9 mouse cellular contexts compared by ENCODE assay signal in genomic region chr9:40834569-40834968, GRCm38 (mm10). TPM values are rescaled to one million over a fixed set of nuclear protein-coding genes. Genes with fewer than 3 reads are reported as not detected.
DNase-seq lines count a peak whose midpoint lies in the region; ATAC-seq and TF ChIP-seq lines count a peak whose summit lies in the region.
"Had no signal": no experiment of that assay in that cellular context is flagged by ENCODE, and none has a peak within 500 bp of the region (broad histone marks: within the 10 kb centered on the region; RNA-seq: fewer than 3 reads in every experiment).

No protein-coding gene starts in this region.

- peak; percentile 13 for DNase-seq in G1E (ENCODE audit: low spot score)
- peak; percentile 85 for DNase-seq in adrenal gland, postnatal 14 days
- peak; percentile 92 for DNase-seq in embryonic facial prominence, embryonic 11.5 days (ENCODE audit: low spot score)
- DNase-seq in heart, postnatal 0 days (ENCODE audit: low spot score), result peak; percentile 63
- peak; percentile 64 for DNase-seq in left cerebral cortex, adult 11 months (ENCODE audit: low spot score)
- DNase-seq in midbrain, embryonic 11.5 days (ENCODE audit: low spot score, missing footprints), result peak; percentile 99
- peak; percentile 45 for DNase-seq in skeletal muscle tissue, adult 2 months (ENCODE audit: low read depth, low spot score)

- WGBS in embryonic facial prominence, embryonic 11.5 days, result 9% methylated on average over 12 of the region's 12 CpGs
- 4% methylated on average over 12 of the region's 12 CpGs for WGBS in heart, postnatal 0 days
- 7% methylated on average over 12 of the region's 12 CpGs for WGBS in midbrain, embryonic 11.5 days

- no peaks in the 10 kb centered on the region for H3K4me1 ChIP-seq in G1E (ENCODE audit: insufficient read depth, low read depth, low read length)
- no peaks in the 10 kb centered on the region for H3K4me1 ChIP-seq in embryonic facial prominence, embryonic 11.5 days (ENCODE audit: control insufficient read depth, insufficient read depth, low read length)
- no peaks in the 10 kb centered on the region for H3K4me1 ChIP-seq in heart, postnatal 0 days (ENCODE audit: control insufficient read depth, insufficient read depth)
- no peaks in the 10 kb centered on the region for H3K4me1 ChIP-seq in midbrain, embryonic 11.5 days (ENCODE audit: control insufficient read depth, insufficient read depth, low read length)
- H3K4me1 ChIP-seq: midbrain, embryonic 12.5 days had no signal

- H3K27me3 ChIP-seq in G1E (ENCODE audit: insufficient read depth, low read length), result no peaks in the 10 kb centered on the region; the same call in 1 of the 2 replicates
- no peaks in the 10 kb centered on the region for H3K27me3 ChIP-seq in embryonic facial prominence, embryonic 11.5 days (ENCODE audit: control insufficient read depth, insufficient read depth, low read length)
- H3K27me3 ChIP-seq in heart, postnatal 0 days (ENCODE audit: control insufficient read depth, insufficient read depth, low read length), result no peaks in the 10 kb centered on the region
- H3K27me3 ChIP-seq in midbrain, embryonic 11.5 days (ENCODE audit: control insufficient read depth, insufficient read depth, low read length), result no peaks in the 10 kb centered on the region

- no peaks in the 10 kb centered on the region for H3K9me3 ChIP-seq in G1E (replicated peaks)
- H3K9me3 ChIP-seq in embryonic facial prominence, embryonic 11.5 days (replicated peaks; ENCODE audit: control insufficient read depth, low read length), result no peaks in the 10 kb centered on the region
- H3K9me3 ChIP-seq in heart, postnatal 0 days (replicated peaks; ENCODE audit: control insufficient read depth, low read length), result no peaks in the 10 kb centered on the region
- H3K9me3 ChIP-seq in midbrain, embryonic 11.5 days (ENCODE audit: control insufficient read depth, low read length), result no peaks in the 10 kb centered on the region
- H3K9me3 ChIP-seq: midbrain, embryonic 12.5 days had no signal

- H3K9ac ChIP-seq in embryonic facial prominence, embryonic 11.5 days (replicated peaks; ENCODE audit: low read length), result no peak overlapping the region
- no peak overlapping the region for H3K9ac ChIP-seq in heart, postnatal 0 days (replicated peaks; ENCODE audit: low read depth, low read length)
- no peak overlapping the region for H3K9ac ChIP-seq in midbrain, embryonic 11.5 days (ENCODE audit: low read length)
- H3K9ac ChIP-seq: midbrain, embryonic 12.5 days had no signal

- no peaks in the 10 kb centered on the region for H3K36me3 ChIP-seq in G1E (replicated peaks)
- no peaks in the 10 kb centered on the region for H3K36me3 ChIP-seq in embryonic facial prominence, embryonic 11.5 days (replicated peaks; ENCODE audit: control insufficient read depth, insufficient read depth, low read depth, low read length)
- H3K36me3 ChIP-seq in heart, postnatal 0 days (replicated peaks; ENCODE audit: control insufficient read depth, insufficient read depth, low read length), result no peaks in the 10 kb centered on the region
- H3K36me3 ChIP-seq in midbrain, embryonic 11.5 days (ENCODE audit: control insufficient read depth, insufficient read depth, low read length), result no peaks in the 10 kb centered on the region
- H3K36me3 ChIP-seq: midbrain, embryonic 12.5 days had no signal

- H3K4me2 ChIP-seq in embryonic facial prominence, embryonic 11.5 days (ENCODE audit: low read depth, low read length), result no peak overlapping the region
- H3K4me2 ChIP-seq in heart, postnatal 0 days (ENCODE audit: low read depth, low read length), result no peak overlapping the region
- no peak overlapping the region for H3K4me2 ChIP-seq in midbrain, embryonic 11.5 days
- H3K4me2 ChIP-seq: midbrain, embryonic 12.5 days had no signal

- H3K4me3 ChIP-seq in G1E (ENCODE audit: low read depth, low read length), result no peak overlapping the region
- no peak overlapping the region for H3K4me3 ChIP-seq in embryonic facial prominence, embryonic 11.5 days (ENCODE audit: low read depth, low read length)
- H3K4me3 ChIP-seq in heart, postnatal 0 days (ENCODE audit: low read depth, low read length), result no peak overlapping the region
- H3K4me3 ChIP-seq in midbrain, embryonic 11.5 days (ENCODE audit: low read depth, low read length), result no peak overlapping the region
- H3K4me3 ChIP-seq: midbrain, embryonic 12.5 days had no signal

- no peak overlapping the region for H3K27ac ChIP-seq in embryonic facial prominence, embryonic 11.5 days (replicated peaks; ENCODE audit: low read depth, low read length)
- H3K27ac ChIP-seq in heart, postnatal 0 days (ENCODE audit: low read depth), result no peak overlapping the region
- H3K27ac ChIP-seq in midbrain, embryonic 11.5 days (ENCODE audit: low read depth, low read length), result no peak overlapping the region
- H3K27ac ChIP-seq: midbrain, embryonic 12.5 days had no signal

- no peak for ATAC-seq in G1E (ENCODE audit: extremely low read depth, insufficient number of reproducible peaks, low FRiP score, poor library complexity, severe bottlenecking)
- ATAC-seq in embryonic facial prominence, embryonic 11.5 days (replicated peaks; ENCODE audit: insufficient number of reproducible peaks, low FRiP score, low TSS enrichment, low read depth), result no peak
- no peak for ATAC-seq in heart, postnatal 0 days (ENCODE audit: insufficient read depth, low read depth)
- ATAC-seq in midbrain, embryonic 11.5 days (ENCODE audit: low FRiP score), result no peak
- ATAC-seq in erythroid progenitor cell, adult 5-6 weeks (replicated peaks; ENCODE audit: low FRiP score, poor library complexity, severe bottlenecking), result no peak

- TF ChIP-seq EP300 in heart, postnatal 0 days (IDR thresholded peaks at IDR 0.05; ENCODE audit: low read depth), result 0 out of 2 replicates have a peak, but pooled peaks have one; percentile 21

- peak; percentile 69 for TF ChIP-seq CTCF in G1E (IDR thresholded peaks at IDR 0.05; ENCODE audit: low read depth, low read length)
- peak; percentile 85 for TF ChIP-seq CTCF in heart, postnatal 0 days (IDR thresholded peaks at IDR 0.05; ENCODE audit: low read depth)

RNA-seq across cellular contexts. Expression of gene Hspa8, which starts 33.8 kb away (rescaled TPM):
- total RNA-seq in G1E (2014; fragmentation: Nextera tagmentation), result 1,343 and 1,357 TPM in 2 replicates
- 3,642 and 4,293 TPM in 2 replicates for total RNA-seq in G1E (2017)
- 380 and 483 TPM in 2 replicates for polyA plus RNA-seq in G1E (2012)
- 1,718 and 2,240 TPM in 2 replicates for total RNA-seq in adrenal gland, postnatal 14 days (2021)
- 4,013 and 4,203 TPM in 2 replicates for polyA plus RNA-seq in embryonic facial prominence, embryonic 11.5 days (2014; fragmentation: Nextera tagmentation; extraction: Ambion mirVana)
- 2,627 and 2,715 TPM in 2 replicates for total RNA-seq in heart, postnatal 0 days (2014; rRNA removed; ENCODE audit: low replicate concordance)
- polyA plus RNA-seq in heart, postnatal 0 days (2015; fragmentation: Nextera tagmentation; extraction: Ambion mirVana), result 1,298 and 1,386 TPM in 2 replicates
- 3,704 and 3,886 TPM in 2 replicates for polyA plus RNA-seq in midbrain, embryonic 11.5 days (2014; fragmentation: Nextera tagmentation; extraction: Ambion mirVana)
- total RNA-seq in erythroid progenitor cell, adult 5-6 weeks (2015; ENCODE audit: low replicate concordance), result 753 and 884 TPM in 2 replicates
- total RNA-seq in erythroid progenitor cell, adult 5-6 weeks (2017; ENCODE audit: low replicate concordance), result 686 and 716 TPM in 2 replicates

RNA-seq across cellular contexts. Expression of gene Bsx, which starts 39.4 kb away (rescaled TPM):
- not detected in 2 replicates for total RNA-seq in G1E (2014; fragmentation: Nextera tagmentation)
- total RNA-seq in G1E (2017), result not detected in 2 replicates
- polyA plus RNA-seq in G1E (2012), result not detected in 2 replicates
- not detected in 2 replicates for total RNA-seq in adrenal gland, postnatal 14 days (2021)
- polyA plus RNA-seq in embryonic facial prominence, embryonic 11.5 days (2014; fragmentation: Nextera tagmentation; extraction: Ambion mirVana), result 0.07 and 0.14 TPM in 2 replicates
- not detected in 2 replicates for total RNA-seq in heart, postnatal 0 days (2014; rRNA removed; ENCODE audit: low replicate concordance)
- not detected in 2 replicates for polyA plus RNA-seq in heart, postnatal 0 days (2015; fragmentation: Nextera tagmentation; extraction: Ambion mirVana)
- polyA plus RNA-seq in midbrain, embryonic 11.5 days (2014; fragmentation: Nextera tagmentation; extraction: Ambion mirVana), result 0.22 and 0.50 TPM in 2 replicates
- not detected in 2 replicates for total RNA-seq in erythroid progenitor cell, adult 5-6 weeks (2015; ENCODE audit: low replicate concordance)
- total RNA-seq in erythroid progenitor cell, adult 5-6 weeks (2017; ENCODE audit: low replicate concordance), result not detected in 2 replicates

Comparison
In these comparisons a context has a peak if more than half of its experiments do, and no peak if none do; other contexts are left out.
1. DNase-seq: peak in every context shown above with its lines; median percentile 99 in midbrain, embryonic 11.5 days; 92 in embryonic facial prominence, embryonic 11.5 days; 85 in adrenal gland, postnatal 14 days; 64 in left cerebral cortex, adult 11 months; 63 in heart, postnatal 0 days; 45 in skeletal muscle tissue, adult 2 months; 13 in G1E.